Mouse (Mus musculus) cerebellum, adult 2 months (tissue): ENCODE data around the gene Nsun2.

Experiments
- CTCF ChIP-seq: fragments of 200-500 bp; IDR thresholded peaks from 2 replicates; pipeline ENCODE4 v1.5.1; 2011; ENCODE audit warnings: low read depth, mild to moderate bottlenecking, control low read depth, low read length, moderate library complexity, borderline replicate concordance; ENCODE audit not compliant: insufficient read depth
- POLR2A ChIP-seq: fragments of 200-500 bp; IDR thresholded peaks from 2 replicates; pipeline ENCODE4 v1.6.1; 2011; ENCODE audit warnings: low read length, control low read depth, borderline replicate concordance; ENCODE audit not compliant: insufficient read depth

DNA sequence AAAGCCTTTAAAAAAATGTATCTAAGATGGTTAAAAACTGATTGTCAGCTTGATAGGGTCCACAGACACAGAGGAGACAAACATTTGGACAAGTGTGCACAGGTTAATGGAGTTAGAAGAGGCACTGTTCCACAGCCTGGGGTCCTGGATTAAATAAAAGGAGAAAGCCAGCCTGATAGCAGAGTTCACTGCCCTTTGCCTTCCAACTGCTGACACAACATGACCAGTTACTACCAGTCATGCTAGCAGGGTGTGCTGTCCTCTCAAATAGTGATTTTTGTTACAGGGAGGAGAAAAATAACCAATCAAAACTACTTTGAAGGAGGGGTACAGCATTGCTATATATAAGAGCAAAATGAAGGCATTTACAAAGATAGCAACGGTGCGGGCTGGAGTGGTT is 63.0 kb downstream of the Nsun2 start:
- no peak for TF ChIP-seq CTCF
- TF ChIP-seq POLR2A, result no peak
